Mouse (Mus musculus) cerebellum, adult 9-10 months (tissue): ENCODE measurements at regions not wholly inside any gene's neighbourhood (a gene's known extent, or its start where the extent isn't known, plus 50 kb on each side); places are given as distances from the start of the nearest gene placed in this dataset.
A peak's percentile ranks its signal among the peaks of the same experiment; 100 is the strongest.
"Not testable (repeated sequence)": the region's sequence is repeated elsewhere in the genome, so short reads cannot be mapped to it uniquely, and the experiment has no call there.

ENCODE experiments used
- DNase-seq: peaks from one replicate; pipeline ENCODE4 v3.0.0; 2022

GRCm38 (mm10) chr6:107012938-107013511 is 213.1 kb upstream of the Crbn start:
- no peak for DNase-seq

GRCm38 (mm10) chr6:107019126-107019525 is 219.2 kb upstream of the Crbn start:
- DNase-seq: peak; percentile 71

DNA sequence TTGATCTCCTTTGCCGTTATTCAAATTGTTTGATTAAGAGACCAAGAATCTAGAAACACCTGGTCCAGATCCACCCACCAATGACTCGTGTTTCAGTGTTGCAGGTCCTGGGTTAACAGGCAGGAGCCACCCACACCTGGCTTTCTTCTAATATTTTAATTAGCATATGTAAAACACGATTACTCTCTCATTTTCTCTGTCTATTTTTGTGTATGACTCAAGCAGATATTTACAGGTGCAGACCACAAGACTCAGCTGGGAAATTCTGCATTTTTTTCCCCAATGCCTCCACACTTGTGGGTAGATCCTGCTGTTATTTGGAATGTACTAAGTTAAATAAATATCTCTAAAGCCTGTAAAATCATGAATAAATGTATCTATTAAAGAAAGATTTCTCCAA is 245.3 kb upstream of the Crbn start:
- DNase-seq: no peak

GRCm38 (mm10) chr6:107051604-107052003 is 251.7 kb upstream of the Crbn start:
- DNase-seq: peak; percentile 45

- no peak for DNase-seq
These were observed 252.3 kb upstream of the Crbn start for GRCm38 (mm10) chr6:107052180-107052579.

- DNase-seq: no peak
These were observed 259.3 kb upstream of the Crbn start for GRCm38 (mm10) chr6:107059001-107059765.

GRCm38 (mm10) chr6:107062886-107063565 is 263.1 kb upstream of the Crbn start:
- peak; percentile 97 for DNase-seq

- DNase-seq: no peak
These were observed 270.6 kb upstream of the Crbn start for GRCm38 (mm10) chr6:107070441-107070840.

DNA sequence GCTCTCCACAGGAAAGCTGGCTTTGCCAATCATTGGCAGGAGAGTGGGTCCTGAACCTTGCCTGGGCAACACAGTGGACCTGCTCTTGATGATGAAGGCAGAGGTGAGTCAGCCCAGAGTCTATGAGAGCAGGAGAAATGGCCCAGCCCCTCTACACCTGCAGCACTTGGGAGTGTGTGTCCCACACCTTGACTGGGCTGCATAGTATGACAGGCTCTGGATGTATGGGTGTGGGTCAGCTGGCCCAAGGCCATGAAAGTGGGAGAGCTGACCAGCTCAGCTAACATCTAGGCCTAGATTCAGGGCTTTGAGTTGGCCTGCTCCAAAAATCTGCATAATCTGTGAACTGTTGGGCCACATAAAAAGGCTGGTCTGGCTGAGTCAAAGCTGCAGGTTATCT is 292.7 kb upstream of the Crbn start:
- no peak for DNase-seq

DNA sequence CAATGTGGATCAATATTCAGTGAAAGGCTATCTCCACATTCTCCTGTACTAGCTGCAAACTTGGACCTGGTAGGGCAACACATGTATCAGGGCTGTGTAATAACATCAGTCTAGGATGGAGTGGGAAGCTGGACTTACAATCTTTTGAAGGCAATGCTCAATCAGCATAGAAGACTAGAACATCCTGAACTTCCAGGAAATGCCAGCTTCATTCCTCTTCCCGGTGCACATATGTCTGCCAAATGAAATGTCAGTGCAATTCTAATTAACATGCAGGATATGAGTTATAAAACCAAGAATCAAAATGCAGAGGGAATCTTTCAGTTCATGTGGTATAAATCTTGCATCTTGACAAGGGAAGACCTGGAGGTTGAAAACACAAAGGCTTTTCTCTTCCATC is 328.8 kb upstream of the Crbn start:
- no peak for DNase-seq

GRCm38 (mm10) chr6:107167736-107168491 is 361.7 kb upstream of the Lrrn1 start:
- no peak for DNase-seq

DNA sequence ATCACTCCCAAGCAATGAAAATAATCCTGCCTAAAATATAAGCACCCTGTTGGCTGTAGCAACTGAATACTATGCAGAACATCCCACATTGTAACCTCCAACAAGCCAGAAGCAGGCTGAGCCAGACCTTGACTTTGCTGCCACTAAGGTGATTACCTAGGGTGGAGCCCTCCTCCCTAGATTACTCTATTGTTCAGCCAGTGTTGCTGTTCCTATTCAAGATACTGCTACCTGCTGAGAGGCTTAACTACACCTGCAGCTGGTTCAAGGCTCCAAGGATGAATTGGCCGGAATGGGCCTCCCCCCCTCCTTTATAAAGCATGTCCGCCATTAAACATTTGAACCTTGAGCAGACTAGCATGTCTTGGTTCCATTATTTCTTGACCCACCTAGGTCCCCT is 311.3 kb upstream of the Lrrn1 start:
- DNase-seq: no peak

DNA sequence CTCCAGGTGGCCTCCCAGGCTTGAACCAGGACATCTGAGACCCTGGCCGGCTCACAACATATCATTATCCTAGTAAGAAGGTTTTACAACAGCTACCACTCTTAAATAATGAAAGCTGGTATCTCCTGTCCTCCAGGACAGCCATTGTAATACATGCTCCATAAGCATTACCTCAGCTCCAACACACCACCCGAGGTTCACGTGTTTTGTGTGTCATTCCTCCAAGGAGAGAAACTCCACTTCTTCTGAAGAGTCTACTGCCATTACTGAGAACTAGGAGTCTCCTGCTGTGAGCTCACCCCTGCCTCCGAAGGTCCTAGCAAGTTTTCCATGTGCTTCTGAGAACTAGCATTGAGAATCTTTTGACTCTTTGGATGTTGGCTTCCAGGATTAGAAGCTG is 310.8 kb upstream of the Lrrn1 start:
- DNase-seq: no peak

DNA sequence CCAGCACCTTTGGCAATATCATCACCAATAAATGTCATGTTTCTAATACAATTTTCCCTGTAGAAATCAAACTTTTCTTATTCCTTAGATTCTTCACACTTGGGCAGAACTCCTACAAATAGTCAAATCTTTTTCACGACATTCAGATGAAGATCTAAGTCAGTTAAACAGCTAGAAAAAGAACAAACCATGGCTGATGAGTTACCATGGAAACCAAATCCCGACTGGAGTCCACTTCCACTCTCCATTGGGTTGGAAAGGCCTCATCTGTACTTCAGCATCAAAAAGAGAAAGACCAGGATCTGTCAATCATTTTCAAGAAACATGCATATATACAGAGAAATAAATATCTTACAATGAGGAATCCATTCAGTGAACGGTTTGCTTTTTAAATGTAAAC is 307.0 kb upstream of the Lrrn1 start:
- DNase-seq: no peak

- not testable (repeated sequence) for DNase-seq
These were observed 299.7 kb upstream of the Lrrn1 start for GRCm38 (mm10) chr6:107229843-107230242.

- no peak for DNase-seq
These were observed 291.9 kb upstream of the Lrrn1 start for GRCm38 (mm10) chr6:107237692-107238091.

GRCm38 (mm10) chr6:107243981-107244380 is 285.6 kb upstream of the Lrrn1 start:
- DNase-seq: no peak

DNA sequence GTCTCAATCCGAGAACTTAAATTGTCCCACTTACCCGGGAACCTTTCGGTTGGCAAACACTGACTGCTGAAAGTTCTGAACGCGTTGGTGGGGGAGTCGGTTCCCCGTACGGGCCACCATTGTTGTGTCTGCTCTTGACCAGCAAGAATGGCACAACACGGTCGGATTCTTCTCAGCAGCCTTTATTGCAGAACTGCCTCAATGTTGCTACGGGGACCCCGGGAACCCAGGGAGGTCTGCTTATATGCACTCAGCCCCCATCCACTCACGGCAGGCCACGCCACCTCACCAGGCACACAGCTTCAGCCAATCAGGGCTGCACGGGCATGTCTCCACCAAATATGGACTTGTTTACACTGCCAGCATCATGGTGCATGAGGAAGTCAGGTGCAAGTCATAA is 249.2 kb upstream of the Lrrn1 start:
- DNase-seq: no peak

DNA sequence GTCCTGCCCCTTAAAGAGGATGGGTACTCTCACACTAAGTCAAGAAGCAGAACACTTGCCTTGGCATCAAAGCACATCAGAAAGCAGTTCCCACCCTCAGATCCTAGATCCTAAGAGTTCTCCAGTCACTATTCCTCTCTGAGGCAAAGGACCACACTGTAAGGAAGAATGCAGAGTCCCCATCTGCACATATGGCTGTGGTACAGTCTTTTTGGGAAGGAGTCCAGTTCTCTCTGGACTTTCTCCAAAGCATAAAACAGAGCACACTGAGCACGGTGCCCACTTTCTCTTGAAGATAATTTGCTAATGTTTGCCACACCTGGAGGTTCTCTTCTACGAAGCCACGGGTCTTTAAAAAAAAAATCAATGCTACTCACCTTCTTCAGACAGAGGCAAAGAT is 238.7 kb upstream of the Lrrn1 start:
- DNase-seq: peak; percentile 83

GRCm38 (mm10) chr6:107303676-107304369 is 225.7 kb upstream of the Lrrn1 start:
- DNase-seq: no peak

DNA sequence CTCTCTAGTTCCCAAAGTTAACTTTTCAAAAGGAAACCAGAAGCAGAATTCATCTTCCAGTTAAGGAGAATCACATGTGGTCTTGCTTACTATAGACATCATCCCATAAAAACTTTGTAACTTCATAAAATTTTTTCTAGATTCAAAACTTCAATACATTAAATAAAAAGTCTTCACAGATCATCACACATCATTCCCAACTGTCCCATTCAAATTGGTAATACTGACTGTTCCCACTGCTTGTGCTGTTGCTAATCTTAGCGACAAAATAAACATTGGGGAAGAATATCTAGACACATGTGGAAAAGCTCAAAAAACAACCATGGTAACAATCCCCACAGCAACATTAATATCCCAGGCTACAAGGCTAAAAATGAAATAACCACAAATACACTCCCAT is 210.0 kb upstream of the Lrrn1 start:
- no peak for DNase-seq

- DNase-seq: no peak
These were observed 179.1 kb upstream of the Lrrn1 start for GRCm38 (mm10) chr6:107350503-107350902.

- DNase-seq: no peak
These were observed 154.3 kb upstream of the Lrrn1 start for GRCm38 (mm10) chr6:107375274-107375673.
